Mouse (Mus musculus): ENCODE data around the gene Plcb3.

Gene Plcb3

GRCm38 (mm10) chr19:6939106-6940002 is 36.9 kb downstream of the Plcb3 start:
- DNase-seq = no peak

- DNase-seq = no peak
Observed at GRCm38 (mm10) chr19:6937541-6938465, 38.5 kb downstream of the Plcb3 start.

- DNase-seq = no peak
Observed at GRCm38 (mm10) chr19:6936299-6936698, 40.0 kb downstream of the Plcb3 start.

GRCm38 (mm10) chr19:6934195-6934977 is 41.9 kb downstream of the Plcb3 start, which contains the start of gene Kcnk4:
TSS of gene Kcnk4 (minus strand) at chr19:6934515.
- DNase-seq = no peak

GRCm38 (mm10) chr19:6933436-6934194 is 42.7 kb downstream of the Plcb3 start:
- peak; percentile 73 for DNase-seq

- no peak for DNase-seq
Observed at GRCm38 (mm10) chr19:6933102-6933435, 43.2 kb downstream of the Plcb3 start.

GRCm38 (mm10) chr19:6932018-6932417 is 44.3 kb downstream of the Plcb3 start:
- DNase-seq = no peak

GRCm38 (mm10) chr19:6931002-6931401 is 45.3 kb downstream of the Plcb3 start:
- no peak for DNase-seq

GRCm38 (mm10) chr19:6928080-6928479 is 48.2 kb downstream of the Plcb3 start:
- no peak for DNase-seq

GRCm38 (mm10) chr19:6926559-6927255 is 49.6 kb downstream of the Plcb3 start:
- no peak for DNase-seq

- no peak for DNase-seq
Observed at GRCm38 (mm10) chr19:6925611-6926329, 50.5 kb downstream of the Plcb3 start.

- DNase-seq = no peak
Observed at GRCm38 (mm10) chr19:6925307-6925573, 51.0 kb downstream of the Plcb3 start, which contains the start of gene Catsperz. TSS of gene Catsperz (minus strand) at chr19:6925380.

- DNase-seq = peak; percentile 86
Observed at GRCm38 (mm10) chr19:6924461-6925306, 51.6 kb downstream of the Plcb3 start.

GRCm38 (mm10) chr19:6922901-6923735 is 53.2 kb downstream of the Plcb3 start:
- no peak for DNase-seq

- peak; percentile 100 for DNase-seq
Observed at GRCm38 (mm10) chr19:6921647-6922567, 54.4 kb downstream of the Plcb3 start, which contains the start of gene Esrra. TSS of gene Esrra (minus strand) at chr19:6921813.

GRCm38 (mm10) chr19:6920741-6921636 is 55.3 kb downstream of the Plcb3 start:
- DNase-seq = no peak
